Mouse (Mus musculus): ENCODE results near the gene Tcf7l2.
A peak's percentile ranks its signal among the peaks of the same experiment; 100 is the strongest.

The Tcf7l2 gene

GRCm38 (mm10) chr19:55732994-55733393 is 8.6 kb upstream of the Tcf7l2 start:
- DNase-seq, result no peak

- no peak for DNase-seq
Observed at GRCm38 (mm10) chr19:55736016-55736415, 5.6 kb upstream of the Tcf7l2 start.

- DNase-seq, result no peak
Observed at GRCm38 (mm10) chr19:55739713-55740112, 1.9 kb upstream of the Tcf7l2 start.

- DNase-seq, result no peak
Observed at GRCm38 (mm10) chr19:55740753-55741438, 724 bp upstream of the Tcf7l2 start.

DNA sequence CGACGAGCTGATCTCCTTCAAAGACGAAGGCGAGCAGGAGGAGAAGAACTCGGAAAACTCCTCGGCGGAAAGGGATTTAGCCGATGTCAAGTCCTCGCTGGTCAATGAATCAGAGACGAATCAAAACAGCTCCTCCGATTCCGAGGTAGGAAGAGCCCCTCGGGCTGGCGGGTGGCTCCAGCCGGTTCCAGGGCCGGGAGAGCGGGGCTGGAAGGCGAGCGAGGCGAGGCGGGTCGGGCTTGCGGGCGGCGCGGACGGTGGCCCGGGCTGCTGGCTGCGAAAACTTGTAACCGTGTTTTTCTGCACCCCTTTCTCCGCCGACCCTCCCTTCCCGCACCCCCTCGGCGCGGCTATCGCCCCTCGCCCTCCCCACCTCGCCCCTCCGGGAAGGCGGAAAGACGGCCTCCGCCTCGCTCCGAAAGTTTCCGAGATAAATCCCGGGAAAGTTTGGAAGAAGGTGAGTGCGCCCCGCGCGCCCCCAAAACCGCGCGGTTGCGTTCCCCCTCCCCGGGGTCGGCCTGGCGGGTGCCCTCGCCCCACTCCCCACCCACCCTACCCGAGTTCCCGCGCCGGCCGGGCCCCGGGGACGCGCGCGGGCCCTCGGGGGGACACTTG is 873 bp downstream of the Tcf7l2 start:
- peak; percentile 72 for DNase-seq

DNA sequence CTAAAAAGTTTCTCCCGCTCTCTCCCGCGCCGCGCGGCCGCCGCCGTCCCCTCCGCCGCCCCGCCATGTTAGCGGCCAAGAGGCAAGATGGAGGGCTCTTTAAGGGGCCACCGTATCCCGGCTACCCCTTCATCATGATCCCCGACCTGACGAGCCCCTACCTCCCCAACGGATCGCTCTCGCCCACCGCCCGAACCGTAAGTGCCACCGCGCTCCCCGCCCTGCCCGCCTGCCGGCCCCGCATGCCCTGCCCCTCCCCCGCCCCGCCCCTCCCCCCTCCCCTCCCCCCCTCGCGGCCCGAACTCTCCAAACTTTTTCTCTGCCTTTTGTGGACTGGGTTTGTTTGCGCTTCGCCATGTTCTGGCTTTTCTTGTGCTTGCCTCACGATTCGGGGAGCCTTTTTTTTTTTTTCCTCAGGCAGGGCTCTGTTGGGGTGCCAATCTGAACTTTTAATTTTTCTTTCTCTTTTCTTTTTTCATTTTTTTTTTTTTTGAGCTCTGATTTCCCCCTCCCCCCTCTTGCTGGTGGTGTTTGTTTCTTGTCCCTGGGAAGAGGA is 1.5 kb downstream of the Tcf7l2 start:
- peak; percentile 74 for DNase-seq

DNA sequence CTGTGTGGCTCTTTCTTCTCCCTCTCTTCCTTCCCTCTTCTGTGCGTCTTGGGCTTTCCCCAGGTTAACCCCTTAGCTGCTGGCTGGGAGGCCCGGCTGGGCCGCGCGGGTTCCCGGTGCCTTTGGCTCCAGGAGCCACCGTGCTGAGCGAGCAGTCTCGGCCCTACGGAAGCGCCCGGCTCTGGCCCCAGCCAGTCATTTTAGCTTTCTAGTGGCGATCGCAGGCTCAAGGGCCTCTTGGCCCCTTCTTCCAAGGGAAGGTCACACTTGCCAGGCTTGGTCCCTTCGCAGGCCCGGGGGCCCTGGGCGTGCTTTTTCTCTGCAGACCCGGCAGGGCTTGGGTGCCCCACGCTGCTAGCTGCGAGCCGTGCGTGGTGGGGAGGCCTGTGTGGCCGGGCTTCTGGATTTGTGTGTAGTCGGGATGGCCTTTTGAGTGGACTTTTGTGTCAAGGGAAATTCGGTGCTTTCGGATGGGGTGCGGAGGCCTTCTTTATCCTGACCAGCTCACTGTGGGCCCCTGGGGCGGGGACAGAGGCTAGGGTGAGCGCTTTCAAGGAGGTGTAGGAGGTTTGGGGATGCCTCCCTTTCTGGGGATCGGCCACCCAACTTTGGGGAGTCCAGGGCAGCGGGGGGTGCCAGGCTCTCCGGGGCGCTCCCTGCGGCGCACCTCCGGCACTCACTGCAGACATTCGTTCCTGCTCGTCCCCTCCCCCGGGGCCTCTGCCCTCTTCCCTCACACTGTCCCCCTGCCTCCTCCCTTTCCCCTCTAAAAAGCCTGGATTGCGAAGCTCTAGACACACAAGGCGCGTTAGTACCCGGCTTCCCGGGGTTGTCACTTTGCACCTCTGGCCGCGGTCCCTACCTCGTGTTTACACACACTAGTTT is 2.2 kb downstream of the Tcf7l2 start:
- DNase-seq, result peak; percentile 84

- peak; percentile 59 for DNase-seq
Observed at GRCm38 (mm10) chr19:55744576-55745191, 3.1 kb downstream of the Tcf7l2 start.

DNA sequence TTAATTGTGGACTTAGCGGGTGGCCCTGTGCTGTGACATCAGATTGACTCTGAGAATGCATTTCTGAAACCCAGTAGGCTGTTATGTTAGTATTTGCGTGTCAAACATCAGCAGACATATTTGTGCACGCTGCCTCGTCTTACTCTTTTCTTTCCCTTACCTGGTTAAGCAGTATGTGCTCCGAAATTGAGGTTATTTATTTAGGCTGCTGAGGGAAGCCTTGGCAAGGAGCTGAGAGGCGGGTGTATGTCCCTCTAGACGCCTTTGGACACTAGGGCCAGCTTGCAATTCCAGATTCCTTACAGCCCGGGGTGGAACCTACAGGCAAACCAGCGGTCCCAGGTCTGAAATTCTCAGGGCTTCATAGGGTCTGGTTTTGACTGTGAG is 3.6 kb downstream of the Tcf7l2 start:
- DNase-seq, result no peak

- DNase-seq, result no peak
Observed at GRCm38 (mm10) chr19:55746241-55746640, 4.6 kb downstream of the Tcf7l2 start.

GRCm38 (mm10) chr19:55747237-55747925 is 5.8 kb downstream of the Tcf7l2 start:
- no peak for DNase-seq

DNA sequence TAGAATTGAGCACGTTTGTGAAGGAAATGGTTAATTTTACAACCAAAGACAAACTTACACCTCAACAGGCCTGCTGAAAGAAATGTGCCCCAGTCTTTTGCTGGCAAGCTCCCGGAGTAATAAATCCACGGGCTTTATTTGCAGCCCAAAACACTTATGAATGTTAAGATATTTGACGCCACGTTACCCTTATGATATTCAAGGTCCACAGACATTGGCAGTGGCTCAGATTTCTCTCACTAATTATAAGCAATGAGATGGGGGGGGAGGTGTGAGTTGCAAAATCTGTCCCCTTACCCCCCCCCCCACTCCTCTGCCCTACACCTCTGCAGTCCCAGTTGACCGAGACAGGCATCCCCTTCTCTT is 6.3 kb downstream of the Tcf7l2 start:
- DNase-seq, result no peak

DNA sequence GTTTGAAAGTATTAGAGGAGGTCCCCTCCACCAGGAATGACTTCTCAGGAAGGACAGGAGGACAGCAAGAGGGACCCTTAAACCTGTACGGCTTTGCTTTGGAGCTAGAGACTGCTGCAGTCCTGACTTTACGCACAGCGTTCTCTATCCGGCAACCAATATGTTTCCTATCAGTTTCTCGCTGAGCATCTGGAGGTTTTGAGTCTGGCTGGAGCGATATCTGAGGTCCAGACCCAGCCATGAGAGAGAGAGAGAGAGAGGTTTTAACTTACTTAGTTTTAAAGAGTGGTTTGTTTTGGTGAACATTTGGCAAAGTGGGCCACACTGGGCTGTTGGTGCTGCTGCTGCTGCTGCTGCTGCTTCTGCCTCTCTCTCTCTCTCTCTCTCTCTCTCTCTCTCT is 7.2 kb downstream of the Tcf7l2 start:
- DNase-seq, result no peak

DNA sequence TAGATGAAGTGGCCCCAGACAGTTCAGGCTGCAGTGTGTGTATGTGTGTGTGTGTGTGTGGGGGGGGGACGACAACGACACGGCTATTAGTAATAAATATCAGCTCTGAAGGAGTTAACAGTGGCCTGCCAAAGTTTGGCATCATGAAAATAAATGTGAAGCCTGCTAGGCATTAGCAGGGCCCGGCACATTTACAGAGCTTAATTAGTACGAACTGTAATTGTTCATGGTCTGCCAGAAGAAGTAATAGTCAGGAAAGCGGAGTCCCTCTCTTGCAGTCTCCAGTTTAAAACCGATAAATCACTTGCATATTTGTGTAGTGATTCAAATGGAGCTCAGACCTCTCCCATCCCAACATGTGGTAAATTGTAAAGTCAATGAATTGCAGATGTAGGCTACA is 7.9 kb downstream of the Tcf7l2 start:
- no peak for DNase-seq

GRCm38 (mm10) chr19:55750048-55750447 is 8.4 kb downstream of the Tcf7l2 start:
- DNase-seq, result no peak

- no peak for DNase-seq
Observed at GRCm38 (mm10) chr19:55750465-55750864, 8.8 kb downstream of the Tcf7l2 start.

- no peak for DNase-seq
Observed at GRCm38 (mm10) chr19:55752861-55753260, 11.2 kb downstream of the Tcf7l2 start.

DNA sequence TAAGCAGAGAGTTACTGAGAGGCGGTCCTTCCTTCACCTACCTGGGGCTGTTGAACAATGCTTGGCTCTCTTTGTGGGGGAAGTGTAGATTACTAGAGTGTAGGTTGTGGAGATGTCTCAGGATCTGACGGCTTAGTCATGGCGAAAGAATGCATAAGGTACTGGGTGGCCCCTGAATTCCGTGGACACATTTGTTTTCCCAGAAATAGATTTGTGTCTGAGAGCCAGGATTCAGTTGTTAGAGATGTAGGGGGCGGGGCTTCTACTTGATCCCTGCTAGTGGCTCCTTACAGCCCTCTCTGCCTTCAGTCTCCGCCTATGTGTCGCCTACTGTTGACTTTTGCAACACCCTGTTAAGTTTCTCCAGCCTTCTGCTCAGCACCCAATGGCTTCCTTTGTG is 12.7 kb downstream of the Tcf7l2 start:
- peak; percentile 38 for DNase-seq

- no peak for DNase-seq
Observed at GRCm38 (mm10) chr19:55755462-55755861, 13.8 kb downstream of the Tcf7l2 start.

DNA sequence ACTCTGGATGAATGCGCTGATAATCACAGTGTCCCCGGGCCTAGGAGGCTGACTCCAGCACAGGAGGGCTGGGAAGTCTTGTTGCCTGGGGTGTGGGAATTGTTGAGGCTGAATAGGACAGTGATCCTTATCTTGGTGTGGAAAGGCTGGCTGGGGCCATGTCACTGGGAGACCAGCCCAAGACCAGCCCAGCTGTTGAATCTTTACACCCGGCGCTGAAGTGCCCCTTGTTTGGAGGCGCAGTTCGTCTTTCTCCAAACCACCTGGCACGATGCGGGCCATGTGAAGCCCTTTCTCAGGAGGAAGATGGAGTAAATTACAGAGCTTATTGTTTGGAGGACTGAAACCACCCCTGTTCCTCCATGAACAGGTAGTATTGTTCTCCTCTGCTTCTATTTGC is 15.1 kb downstream of the Tcf7l2 start:
- DNase-seq, result no peak

- no peak for DNase-seq
Observed at GRCm38 (mm10) chr19:55757403-55757802, 15.8 kb downstream of the Tcf7l2 start.

DNA sequence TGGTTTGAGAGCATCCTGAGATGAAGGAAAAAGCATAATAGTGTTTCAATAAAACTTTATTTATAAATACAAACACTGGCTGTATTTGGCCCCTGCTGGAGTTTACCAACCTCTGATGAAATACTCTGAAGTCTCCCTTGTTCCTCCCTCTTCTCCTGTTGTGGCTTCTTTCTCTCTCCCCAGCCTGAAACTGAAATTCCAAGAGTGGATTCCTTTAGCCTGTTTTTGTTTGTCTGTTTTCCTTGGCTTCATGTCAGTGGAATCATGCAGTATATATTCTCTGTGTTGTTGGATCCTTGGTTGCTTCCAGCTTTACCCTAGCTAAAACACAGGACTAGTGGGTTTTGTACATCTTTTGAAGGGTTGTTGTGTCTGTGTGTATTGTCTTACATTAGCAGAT is 16.5 kb downstream of the Tcf7l2 start:
- DNase-seq, result no peak

DNA sequence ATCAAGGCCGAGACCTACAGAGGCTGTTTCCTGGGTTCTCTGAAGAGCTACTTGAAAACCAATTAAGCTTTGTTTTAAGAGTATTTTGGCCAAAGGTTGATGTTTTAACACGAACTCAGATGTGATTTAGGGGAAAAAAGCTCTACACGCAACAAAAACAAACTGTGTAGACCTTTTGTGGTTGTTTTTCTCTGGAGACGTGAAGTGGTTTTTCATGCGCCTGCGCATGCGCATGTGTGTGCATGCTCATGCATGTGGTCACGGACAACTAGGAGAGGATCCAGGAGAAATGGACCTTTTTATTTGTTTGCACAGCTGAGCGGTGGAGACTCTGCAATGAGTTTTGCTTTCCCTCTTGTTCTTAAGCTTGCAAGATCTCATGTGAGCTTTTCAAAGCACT is 17.4 kb downstream of the Tcf7l2 start:
- peak; percentile 53 for DNase-seq

All from kidney, postnatal 10 days (tissue).